Mouse (Mus musculus) myocyte (in vitro differentiated cells): ENCODE results near the gene Prdm11.

ENCODE experiments used
- CEBPB ChIP-seq: IDR thresholded peaks from 2 replicates; pipeline ENCODE4 v1.6.1; 2011; ENCODE audit warnings: mild to moderate bottlenecking, moderate library complexity; ENCODE audit not compliant: poor library complexity, insufficient read depth, severe bottlenecking
- E2F4 ChIP-seq: IDR thresholded peaks from one replicate; pipeline ENCODE4 v1.6.1; 2011; ENCODE audit warnings: mild to moderate bottlenecking, control low read depth, moderate library complexity; ENCODE audit not compliant: insufficient read depth
- MYOD1 ChIP-seq, 3 experiments: IDR thresholded peaks; one replicate each; pipeline ENCODE4 v1.6.1; 2011; ENCODE audit warnings: control low read depth in 2 of 3, low read depth in 2 of 3, mild to moderate bottlenecking in 2 of 3, moderate library complexity in 1 of 3; ENCODE audit not compliant: insufficient read length in 2 of 3, control insufficient read depth in 1 of 3
- POLR2A ChIP-seq: IDR thresholded peaks from one replicate; pipeline ENCODE4 v1.6.1; 2011; ENCODE audit warnings: low read depth, mild to moderate bottlenecking, control low read depth, moderate library complexity; ENCODE audit not compliant: insufficient read length
- POLR2AphosphoS2 ChIP-seq: IDR thresholded peaks from one replicate; pipeline ENCODE4 v1.6.1; 2011; ENCODE audit warnings: low read depth, control low read depth; ENCODE audit not compliant: insufficient read length
- REST ChIP-seq: IDR thresholded peaks from one replicate; pipeline ENCODE4 v1.6.1; 2011; ENCODE audit warnings: mild to moderate bottlenecking, control low read depth, moderate library complexity; ENCODE audit not compliant: insufficient read depth, insufficient read length
- SRF ChIP-seq: IDR thresholded peaks from one replicate; pipeline ENCODE4 v1.6.1; 2011; ENCODE audit warnings: low read depth; ENCODE audit not compliant: control insufficient read depth, insufficient read length
- USF1 ChIP-seq: IDR thresholded peaks from one replicate; pipeline ENCODE4 v1.6.1; 2011; ENCODE audit warnings: low read depth, mild to moderate bottlenecking, control low read depth, moderate library complexity

DNA sequence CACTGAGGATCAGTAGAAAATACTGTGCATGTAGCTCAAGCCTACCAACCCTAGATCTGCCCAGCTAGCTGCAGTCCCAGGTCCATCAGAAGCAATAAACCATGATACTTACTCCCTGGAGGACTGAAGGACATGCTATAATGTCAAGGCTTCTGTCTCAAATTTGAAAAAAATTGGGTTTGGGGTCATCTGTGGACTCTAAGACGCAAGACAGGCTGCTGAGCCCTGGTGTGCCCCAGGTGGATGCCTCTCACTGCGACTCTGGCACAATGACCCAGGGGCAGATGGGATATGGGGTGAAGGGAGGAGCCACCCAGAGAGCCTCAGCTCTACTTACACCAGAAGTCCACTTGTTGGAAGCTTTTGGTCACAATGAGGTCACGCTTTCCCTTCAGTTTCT is 33.0 kb downstream of the Prdm11 start:
- TF ChIP-seq POLR2A (no peak), CEBPB (no peak), POLR2AphosphoS2 (no peak), E2F4 (no peak), SRF (no peak), MYOD1 (IDR thresholded peaks at IDR 0.05; ENCODE audit: control insufficient read depth in 1 of 3, insufficient read length in 2 of 3, low read depth in 2 of 3) (no peak), USF1 (no peak), REST (no peak)
